Mouse (Mus musculus): ENCODE results near the gene Tpm4. TPM values are rescaled to one million over a fixed set of nuclear protein-coding genes. Genes with fewer than 3 reads are reported as not detected.
"Not testable (repeated sequence)": the region's sequence is repeated elsewhere in the genome, so short reads cannot be mapped to it uniquely, and the experiment has no call there.

The Tpm4 gene
- polyA plus RNA-seq, 1 experiment from 2014 or later, result 214 TPM

DNA sequence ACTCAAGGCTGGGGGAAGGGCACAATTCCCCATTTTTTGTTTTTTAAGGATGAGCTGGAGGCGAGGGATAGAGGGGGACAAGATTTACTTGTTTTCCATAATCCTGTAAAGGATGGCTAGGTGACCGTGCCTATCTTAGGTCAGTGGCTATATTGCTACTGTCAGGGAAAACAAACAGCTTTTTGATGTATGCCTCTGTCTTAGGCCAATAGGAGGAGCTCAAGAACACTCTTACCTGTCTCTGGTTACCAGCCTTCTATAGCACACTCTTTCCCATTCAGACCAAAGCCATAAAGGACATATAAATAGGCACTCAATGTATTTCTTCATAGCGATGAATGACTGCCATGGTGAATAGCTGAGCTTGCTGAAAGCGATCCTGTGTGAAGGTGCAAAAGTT is 16.2 kb upstream of the Tpm4 start:
- no peak overlapping the region for H3K9ac ChIP-seq (replicated peaks; ENCODE audit: low read depth, low read length)
- no peak overlapping the region for H3K27ac ChIP-seq (ENCODE audit: low read length)
- no peaks in the 10 kb centered on the region for H3K9me3 ChIP-seq (ENCODE audit: control insufficient read depth, low read length)
- no peak for ATAC-seq
- no peak overlapping the region for H3K4me2 ChIP-seq (ENCODE audit: low read length)
- WGBS, result 43% methylated on average over 4 of the region's 4 CpGs
- no peaks in the 10 kb centered on the region for H3K4me1 ChIP-seq (replicated peaks; ENCODE audit: control insufficient read depth, insufficient read depth, low read length)
- no peak overlapping the region for H3K4me3 ChIP-seq (replicated peaks; ENCODE audit: low read length)
- H3K36me3 ChIP-seq (ENCODE audit: control insufficient read depth, insufficient read depth), result no peaks in the 10 kb centered on the region
- H3K27me3 ChIP-seq (replicated peaks; ENCODE audit: control insufficient read depth, insufficient read depth, low read length), result no peaks in the 10 kb centered on the region

- not testable (repeated sequence) for H3K4me2 ChIP-seq (ENCODE audit: low read length); H3K9me3 ChIP-seq (ENCODE audit: control insufficient read depth, low read length); H3K27me3 ChIP-seq (replicated peaks; ENCODE audit: control insufficient read depth, insufficient read depth, low read length); H3K4me1 ChIP-seq (replicated peaks; ENCODE audit: control insufficient read depth, insufficient read depth, low read length); H3K4me3 ChIP-seq (replicated peaks; ENCODE audit: low read length); H3K9ac ChIP-seq (replicated peaks; ENCODE audit: low read depth, low read length); H3K27ac ChIP-seq (ENCODE audit: low read length); ATAC-seq; H3K36me3 ChIP-seq (ENCODE audit: control insufficient read depth, insufficient read depth)
- 68% methylated on average over 3 of the region's 3 CpGs for WGBS
These were observed 13.3 kb upstream of the Tpm4 start for GRCm38 (mm10) chr8:72121486-72121885.

- no peak overlapping the region for H3K9ac ChIP-seq (replicated peaks; ENCODE audit: low read depth, low read length)
- no peaks in the 10 kb centered on the region for H3K9me3 ChIP-seq (ENCODE audit: control insufficient read depth, low read length)
- WGBS, result 84% methylated on average over 1 of the region's 1 CpGs
These were observed 12.8 kb upstream of the Tpm4 start for GRCm38 (mm10) chr8:72121997-72122396.

GRCm38 (mm10) chr8:72127834-72128233 is 6.9 kb upstream of the Tpm4 start:
- no peaks in the 10 kb centered on the region for H3K27me3 ChIP-seq (replicated peaks; ENCODE audit: control insufficient read depth, insufficient read depth, low read length)
- no peak overlapping the region for H3K4me3 ChIP-seq (replicated peaks; ENCODE audit: low read length)
- 78% methylated on average over 1 of the region's 1 CpGs for WGBS
- no peak overlapping the region for H3K9ac ChIP-seq (replicated peaks; ENCODE audit: low read depth, low read length)
- no peaks in the 10 kb centered on the region for H3K36me3 ChIP-seq (ENCODE audit: control insufficient read depth, insufficient read depth)
- H3K27ac ChIP-seq (ENCODE audit: low read length), result no peak overlapping the region
- no peaks in the 10 kb centered on the region for H3K9me3 ChIP-seq (ENCODE audit: control insufficient read depth, low read length)
- no peaks in the 10 kb centered on the region for H3K4me1 ChIP-seq (replicated peaks; ENCODE audit: control insufficient read depth, insufficient read depth, low read length)
- no peak overlapping the region for H3K4me2 ChIP-seq (ENCODE audit: low read length)
- ATAC-seq, result no peak

More at GRCm38 (mm10) chr8:72121997-72122396, 12.8 kb upstream of the Tpm4 start:
- ATAC-seq, result no peak
- no peak overlapping the region for H3K27ac ChIP-seq (ENCODE audit: low read length)
- H3K4me2 ChIP-seq (ENCODE audit: low read length), result no peak overlapping the region
- H3K4me3 ChIP-seq (replicated peaks; ENCODE audit: low read length), result no peak overlapping the region
- no peaks in the 10 kb centered on the region for H3K36me3 ChIP-seq (ENCODE audit: control insufficient read depth, insufficient read depth)
- H3K4me1 ChIP-seq (replicated peaks; ENCODE audit: control insufficient read depth, insufficient read depth, low read length), result no peaks in the 10 kb centered on the region
- no peaks in the 10 kb centered on the region for H3K27me3 ChIP-seq (replicated peaks; ENCODE audit: control insufficient read depth, insufficient read depth, low read length)

GRCm38 (mm10) chr8:72131251-72131650 is 3.5 kb upstream of the Tpm4 start:
- WGBS, result 87% methylated on average over 2 of the region's 2 CpGs
- Histone ChIP-seq H3K36me3 (ENCODE audit: control insufficient read depth, insufficient read depth) (no peaks in the 10 kb centered on the region), H3K4me1 (replicated peaks; ENCODE audit: control insufficient read depth, insufficient read depth, low read length) (peaks cover 6% of the 10 kb centered on the region), H3K4me2 (ENCODE audit: low read length) (no peak overlapping the region), H3K27me3 (replicated peaks; ENCODE audit: control insufficient read depth, insufficient read depth, low read length) (no peaks in the 10 kb centered on the region), H3K4me3 (replicated peaks; ENCODE audit: low read length) (no peak overlapping the region), H3K27ac (ENCODE audit: low read length) (no peak overlapping the region), H3K9ac (replicated peaks; ENCODE audit: low read depth, low read length) (no peak overlapping the region), H3K9me3 (ENCODE audit: control insufficient read depth, low read length) (no peaks in the 10 kb centered on the region)
- ATAC-seq, result no peak

DNA sequence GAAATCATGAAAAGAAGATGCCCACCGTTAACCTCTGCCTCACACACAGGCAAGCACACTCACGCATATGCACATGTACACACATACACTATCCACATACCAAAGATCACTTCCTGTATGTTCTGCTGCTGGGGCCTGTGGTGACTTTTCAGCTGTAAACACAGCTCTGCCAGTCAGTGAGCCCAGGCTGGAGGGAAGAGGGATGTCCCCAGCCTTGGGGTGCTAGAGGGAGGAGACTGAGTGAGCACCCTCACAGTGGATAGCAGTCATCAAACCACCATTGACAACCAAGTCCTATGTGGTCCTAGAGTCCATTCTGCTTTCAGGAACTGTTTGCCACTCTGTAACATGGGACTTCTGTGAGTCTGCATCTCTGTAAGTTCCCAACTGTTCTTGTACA is 2.9 kb upstream of the Tpm4 start:
- Histone ChIP-seq H3K27me3 (replicated peaks; ENCODE audit: control insufficient read depth, insufficient read depth, low read length) (no peaks in the 10 kb centered on the region), H3K27ac (ENCODE audit: low read length) (no peak overlapping the region), H3K36me3 (ENCODE audit: control insufficient read depth, insufficient read depth) (no peaks in the 10 kb centered on the region), H3K9me3 (ENCODE audit: control insufficient read depth, low read length) (no peaks in the 10 kb centered on the region), H3K4me2 (ENCODE audit: low read length) (no peak overlapping the region), H3K4me3 (replicated peaks; ENCODE audit: low read length) (no peak overlapping the region), H3K4me1 (replicated peaks; ENCODE audit: control insufficient read depth, insufficient read depth, low read length) (peaks cover 13% of the 10 kb centered on the region), H3K9ac (replicated peaks; ENCODE audit: low read depth, low read length) (no peak overlapping the region)
- 89% methylated on average over 2 of the region's 2 CpGs for WGBS
- ATAC-seq, result no peak

GRCm38 (mm10) chr8:72132417-72132816 is 2.4 kb upstream of the Tpm4 start:
- 81% methylated on average over 1 of the region's 1 CpGs for WGBS
- Histone ChIP-seq H3K36me3 (ENCODE audit: control insufficient read depth, insufficient read depth) (no peaks in the 10 kb centered on the region), H3K27me3 (replicated peaks; ENCODE audit: control insufficient read depth, insufficient read depth, low read length) (no peaks in the 10 kb centered on the region), H3K4me2 (ENCODE audit: low read length) (no peak overlapping the region), H3K4me3 (replicated peaks; ENCODE audit: low read length) (no peak overlapping the region), H3K27ac (ENCODE audit: low read length) (no peak overlapping the region), H3K9ac (replicated peaks; ENCODE audit: low read depth, low read length) (no peak overlapping the region), H3K4me1 (replicated peaks; ENCODE audit: control insufficient read depth, insufficient read depth, low read length) (peaks cover 15% of the 10 kb centered on the region), H3K9me3 (ENCODE audit: control insufficient read depth, low read length) (no peaks in the 10 kb centered on the region)
- ATAC-seq, result no peak

- 78% methylated on average over 1 of the region's 1 CpGs for WGBS
- no peak overlapping the region for H3K9ac ChIP-seq (replicated peaks; ENCODE audit: low read depth, low read length)
- no peak for ATAC-seq
These were observed 1.9 kb upstream of the Tpm4 start for GRCm38 (mm10) chr8:72132891-72133290.

GRCm38 (mm10) chr8:72133507-72133906 is 1.3 kb upstream of the Tpm4 start:
- WGBS, result 81% methylated on average over 1 of the region's 1 CpGs
- no peaks in the 10 kb centered on the region for H3K27me3 ChIP-seq (replicated peaks; ENCODE audit: control insufficient read depth, insufficient read depth, low read length)
- H3K27ac ChIP-seq (ENCODE audit: low read length), result no peak overlapping the region
- 0 out of 2 replicates have a peak, but pooled peaks cover under 1% of the 10 kb centered on the region for H3K36me3 ChIP-seq (ENCODE audit: control insufficient read depth, insufficient read depth)
- ATAC-seq, result no peak
- peaks cover 15% of the 10 kb centered on the region for H3K4me1 ChIP-seq (replicated peaks; ENCODE audit: control insufficient read depth, insufficient read depth, low read length)
- no peak overlapping the region for H3K4me2 ChIP-seq (ENCODE audit: low read length)
- no peaks in the 10 kb centered on the region for H3K9me3 ChIP-seq (ENCODE audit: control insufficient read depth, low read length)
- no peak overlapping the region for H3K4me3 ChIP-seq (replicated peaks; ENCODE audit: low read length)
- no peak overlapping the region for H3K9ac ChIP-seq (replicated peaks; ENCODE audit: low read depth, low read length)

More at GRCm38 (mm10) chr8:72132891-72133290, 1.9 kb upstream of the Tpm4 start:
- Histone ChIP-seq H3K4me3 (replicated peaks; ENCODE audit: low read length) (no peak overlapping the region), H3K36me3 (ENCODE audit: control insufficient read depth, insufficient read depth) (no peaks in the 10 kb centered on the region), H3K9me3 (ENCODE audit: control insufficient read depth, low read length) (no peaks in the 10 kb centered on the region), H3K27me3 (replicated peaks; ENCODE audit: control insufficient read depth, insufficient read depth, low read length) (no peaks in the 10 kb centered on the region), H3K4me2 (ENCODE audit: low read length) (no peak overlapping the region), H3K4me1 (replicated peaks; ENCODE audit: control insufficient read depth, insufficient read depth, low read length) (peaks cover 15% of the 10 kb centered on the region), H3K27ac (ENCODE audit: low read length) (no peak overlapping the region)

All from forebrain, embryonic 16.5 days (tissue).